Comparison of ENCODE assay signal across 16 mouse cellular contexts in genomic region chr8:112048293-112048692, GRCm38 (mm10). TPM values are rescaled to one million over a fixed set of nuclear protein-coding genes. Genes with fewer than 3 reads are reported as not detected.
"Had no signal": no experiment of that assay in that cellular context is flagged by ENCODE, and none has a peak within 500 bp of the region (broad histone marks: within the 10 kb centered on the region; RNA-seq: fewer than 3 reads in every experiment).

No protein-coding gene starts in this region.

- ATAC-seq: intestine, embryonic 15.5 days had no signal

- H3K4me1 ChIP-seq: intestine, embryonic 15.5 days; limb, embryonic 10.5 days; liver, embryonic 15.5 days; megakaryocyte, embryonic 14.5 days; neural tube, embryonic 12.5 days had no signal

- H3K4me3 ChIP-seq: intestine, embryonic 15.5 days; limb, embryonic 10.5 days; liver, embryonic 15.5 days; megakaryocyte, embryonic 14.5 days; neural tube, embryonic 12.5 days had no signal

- H3K9ac ChIP-seq: intestine, embryonic 15.5 days; liver, embryonic 15.5 days; neural tube, embryonic 12.5 days had no signal

- H3K27ac ChIP-seq: intestine, embryonic 15.5 days; limb, embryonic 10.5 days; liver, embryonic 15.5 days; macrophage; neural tube, embryonic 12.5 days had no signal

- H3K36me3 ChIP-seq: intestine, embryonic 15.5 days; limb, embryonic 10.5 days; liver, embryonic 15.5 days; neural tube, embryonic 12.5 days had no signal

- H3K4me2 ChIP-seq: intestine, embryonic 15.5 days; liver, embryonic 11.5 days; liver, embryonic 15.5 days; midbrain, embryonic 11.5 days; neural tube, embryonic 12.5 days had no signal

- H3K27me3 ChIP-seq: intestine, embryonic 15.5 days; liver, embryonic 15.5 days; megakaryocyte, embryonic 14.5 days; neural tube, embryonic 12.5 days had no signal

- H3K9me3 ChIP-seq: intestine, embryonic 15.5 days; limb, embryonic 10.5 days; liver, embryonic 15.5 days; neural tube, embryonic 12.5 days had no signal

- DNase-seq: kidney, adult 18-20 months; kidney, postnatal 25 days; layer of hippocampus, adult 9-11 months; lung, adult 2 months; lung, postnatal 10 days; thymus, adult 18-20 months; thymus, postnatal 25 days had no signal

RNA-seq across cellular contexts. Expression of gene Gm6793, which starts 33.5 kb away (rescaled TPM):
- total RNA-seq: monocyte, adult 5-6 weeks had no signal
- polyA plus RNA-seq: macrophage had no signal
